Mouse (Mus musculus) midbrain, embryonic 12.5 days (tissue): ENCODE measurements around the gene Ecsit. TPM values are rescaled to one million over a fixed set of nuclear protein-coding genes. Genes with fewer than 3 reads are reported as not detected.

Experiments
- ATAC-seq: fragments of 200-750 bp; cut with Nextera tagmentation; 2 replicates; pipeline ENCODE4 v1.8.0; 2017; ENCODE audit warnings: low read depth, moderate TSS enrichment, moderate library complexity; ENCODE audit not compliant: low FRiP score
- H3K27ac ChIP-seq: fragments of 300-500 bp; sonication (generic); replicated peaks from 2 replicates; pipeline ENCODE4 v1.5.1; 2016; ENCODE audit warnings: mild to moderate bottlenecking
- H3K27me3 ChIP-seq: fragments of 300-500 bp; sonication (generic); 2 replicates; pipeline ENCODE4 v1.6.1; 2016; ENCODE audit warnings: mild to moderate bottlenecking
- H3K36me3 ChIP-seq: fragments of 300-500 bp; sonication (generic); 2 replicates; pipeline ENCODE4 v1.6.1; 2016
- H3K4me1 ChIP-seq: fragments of 300-500 bp; sonication (generic); 2 replicates; pipeline ENCODE4 v1.6.1; 2016
- H3K4me2 ChIP-seq: fragments of 300-500 bp; sonication (generic); replicated peaks from 2 replicates; pipeline ENCODE4 v1.6.1; 2016; ENCODE audit warnings: mild to moderate bottlenecking, moderate library complexity
- H3K4me3 ChIP-seq: fragments of 300-500 bp; sonication (generic); 2 replicates; pipeline ENCODE4 v1.5.1; 2016; ENCODE audit warnings: mild to moderate bottlenecking
- H3K9ac ChIP-seq: fragments of 300-500 bp; sonication (generic); replicated peaks from 2 replicates; pipeline ENCODE4 v1.6.1; 2016; ENCODE audit warnings: mild to moderate bottlenecking, moderate library complexity
- H3K9me3 ChIP-seq: fragments of 300-500 bp; sonication (generic); 2 replicates; pipeline ENCODE4 v1.6.1; 2016; ENCODE audit warnings: mild to moderate bottlenecking
- WGBS: fragments of 180-500 bp; shearing (Covaris S2); methylation state at CpG from one replicate; pipeline ENCODE4 v1.1.7; 2016; 5-methylcytosine and 5-hydroxymethylcytosine counted together
- polyA plus RNA-seq: library from polyadenylated mRNA; unstranded; fragments of >200 nt; fragmentation: Nextera tagmentation; extraction: Ambion mirVana; gene quantifications from 2 replicates; pipeline ENCODE4 v1.2.1, GENCODE M21; 2016

The Ecsit gene
- polyA plus RNA-seq, 1 experiment from 2014 or later: 40.7 TPM

- peaks cover 9% of the 10 kb centered on the region for H3K27me3 ChIP-seq
- peak overlapping the region; percentile 94 for H3K4me3 ChIP-seq
- no peaks in the 10 kb centered on the region for H3K9me3 ChIP-seq
- no peak overlapping the region for H3K27ac ChIP-seq
- 46% methylated on average over 10 of the region's 10 CpGs for WGBS
- ATAC-seq: no peak
- peak overlapping the region; percentile 89; the same call in 1 of the 2 replicates for H3K9ac ChIP-seq
- peaks cover 12% of the 10 kb centered on the region for H3K36me3 ChIP-seq
- H3K4me2 ChIP-seq: peak overlapping the region; percentile 93
- peaks cover 19% of the 10 kb centered on the region for H3K4me1 ChIP-seq
Measured at GRCm38 (mm10) chr9:22117754-22118456, 32.7 kb upstream of the Ecsit start.

GRCm38 (mm10) chr9:22116740-22117426 lies 31.6 kb upstream of the Ecsit start, which contains the start of gene Elof1:
Gene Elof1 (minus strand): TSS chr9:22117172.
- peaks cover 22% of the 10 kb centered on the region for H3K36me3 ChIP-seq
- H3K4me2 ChIP-seq: peak within 1 kb of the TSS; percentile 93
- ATAC-seq: peak; percentile 92
- H3K4me1 ChIP-seq: peaks cover 19% of the 10 kb centered on the region
- H3K4me3 ChIP-seq: peak within 1 kb of the TSS; percentile 94
- WGBS: under 1% methylated on average over 52 of the region's 52 CpGs
- H3K9ac ChIP-seq: peak within 1 kb of the TSS; percentile 89
- peak within 1 kb of the TSS; percentile 71 for H3K27ac ChIP-seq
- H3K27me3 ChIP-seq: peaks cover 7% of the 10 kb centered on the region; the same call in 1 of the 2 replicates
- no peaks in the 10 kb centered on the region for H3K9me3 ChIP-seq

DNA sequence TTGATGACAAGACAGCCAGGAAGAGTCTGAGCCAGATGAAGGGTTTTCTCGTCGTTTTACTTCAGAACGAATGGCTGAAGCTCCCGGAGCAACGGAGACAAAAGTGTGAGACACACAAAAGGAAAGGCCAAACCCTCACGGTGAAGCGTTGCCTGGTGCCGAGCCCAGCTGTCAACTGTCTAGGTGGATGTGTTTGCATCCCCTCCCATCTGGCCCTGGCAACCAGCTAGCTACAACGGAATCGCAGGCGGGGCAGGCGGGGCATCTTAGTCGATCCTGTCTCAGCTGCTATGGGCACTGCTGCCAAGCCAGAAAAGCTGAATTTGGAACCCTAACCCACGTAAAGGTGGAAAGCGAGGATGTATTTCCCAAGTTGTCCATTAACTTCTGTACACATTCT lies 30.8 kb upstream of the Ecsit start:
- WGBS: 21% methylated on average over 15 of the region's 15 CpGs
- H3K4me3 ChIP-seq: peak overlapping the region; percentile 94
- no peak overlapping the region for H3K27ac ChIP-seq
- H3K4me1 ChIP-seq: peaks cover 19% of the 10 kb centered on the region
- H3K27me3 ChIP-seq: peaks cover 7% of the 10 kb centered on the region; the same call in 1 of the 2 replicates
- peak overlapping the region; percentile 89 for H3K9ac ChIP-seq
- H3K36me3 ChIP-seq: peaks cover 30% of the 10 kb centered on the region
- peak overlapping the region; percentile 93 for H3K4me2 ChIP-seq
- ATAC-seq: no peak
- no peaks in the 10 kb centered on the region for H3K9me3 ChIP-seq

GRCm38 (mm10) chr9:22115635-22116034 lies 30.4 kb upstream of the Ecsit start:
- Histone ChIP-seq H3K9me3 (no peaks in the 10 kb centered on the region), H3K4me1 (peaks cover 19% of the 10 kb centered on the region), H3K27me3 (peaks cover 5% of the 10 kb centered on the region; the same call in 1 of the 2 replicates), H3K27ac (no peak overlapping the region), H3K4me3 (peak overlapping the region; percentile 94), H3K36me3 (peaks cover 33% of the 10 kb centered on the region), H3K4me2 (peak overlapping the region; percentile 93), H3K9ac (no peak overlapping the region; the same call in 1 of the 2 replicates)
- ATAC-seq: no peak
- WGBS: 91% methylated on average over 4 of the region's 4 CpGs

- Histone ChIP-seq H3K9ac (no peak overlapping the region), H3K4me2 (no peak overlapping the region)
- 95% methylated on average over 8 of the region's 9 CpGs for WGBS
Measured at GRCm38 (mm10) chr9:22108194-22108593, 23.0 kb upstream of the Ecsit start.

DNA sequence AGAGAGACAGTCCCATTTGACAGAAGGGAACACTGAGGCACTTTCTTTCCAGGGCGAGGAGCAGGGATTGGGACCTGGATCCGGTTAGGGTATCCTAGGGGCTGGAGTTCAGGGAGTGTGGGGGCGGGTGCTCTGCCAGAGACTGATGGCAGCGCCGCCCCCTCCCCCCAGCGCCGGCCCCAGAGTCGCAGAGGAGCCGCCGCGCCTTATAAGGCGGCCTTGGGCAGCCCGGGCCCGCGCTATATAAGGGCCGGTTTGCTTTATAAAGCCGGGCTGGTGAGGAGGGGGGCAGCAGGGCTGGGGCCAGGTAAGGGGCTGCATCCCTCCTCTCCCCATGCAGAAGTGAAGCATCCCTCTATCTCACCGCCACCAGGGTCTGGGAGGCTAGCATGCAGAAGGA lies 14.7 kb upstream of the Ecsit start:
- Histone ChIP-seq H3K4me1 (no peaks in the 10 kb centered on the region), H3K36me3 (no peaks in the 10 kb centered on the region), H3K4me3 (no peak overlapping the region), H3K27me3 (peaks cover 57% of the 10 kb centered on the region), H3K4me2 (no peak overlapping the region), H3K27ac (no peak overlapping the region), H3K9me3 (no peaks in the 10 kb centered on the region), H3K9ac (no peak overlapping the region)
- 10% methylated on average over 18 of the region's 18 CpGs for WGBS
- no peak for ATAC-seq

More at GRCm38 (mm10) chr9:22108194-22108593, 23.0 kb upstream of the Ecsit start:
- H3K4me3 ChIP-seq: no peak overlapping the region
- 0 out of 2 replicates have a peak, but pooled peaks cover 5% of the 10 kb centered on the region for H3K27me3 ChIP-seq
- H3K27ac ChIP-seq: no peak overlapping the region
- peaks cover 32% of the 10 kb centered on the region for H3K36me3 ChIP-seq
- no peaks in the 10 kb centered on the region for H3K4me1 ChIP-seq
- H3K9me3 ChIP-seq: no peaks in the 10 kb centered on the region
- ATAC-seq: no peak

DNA sequence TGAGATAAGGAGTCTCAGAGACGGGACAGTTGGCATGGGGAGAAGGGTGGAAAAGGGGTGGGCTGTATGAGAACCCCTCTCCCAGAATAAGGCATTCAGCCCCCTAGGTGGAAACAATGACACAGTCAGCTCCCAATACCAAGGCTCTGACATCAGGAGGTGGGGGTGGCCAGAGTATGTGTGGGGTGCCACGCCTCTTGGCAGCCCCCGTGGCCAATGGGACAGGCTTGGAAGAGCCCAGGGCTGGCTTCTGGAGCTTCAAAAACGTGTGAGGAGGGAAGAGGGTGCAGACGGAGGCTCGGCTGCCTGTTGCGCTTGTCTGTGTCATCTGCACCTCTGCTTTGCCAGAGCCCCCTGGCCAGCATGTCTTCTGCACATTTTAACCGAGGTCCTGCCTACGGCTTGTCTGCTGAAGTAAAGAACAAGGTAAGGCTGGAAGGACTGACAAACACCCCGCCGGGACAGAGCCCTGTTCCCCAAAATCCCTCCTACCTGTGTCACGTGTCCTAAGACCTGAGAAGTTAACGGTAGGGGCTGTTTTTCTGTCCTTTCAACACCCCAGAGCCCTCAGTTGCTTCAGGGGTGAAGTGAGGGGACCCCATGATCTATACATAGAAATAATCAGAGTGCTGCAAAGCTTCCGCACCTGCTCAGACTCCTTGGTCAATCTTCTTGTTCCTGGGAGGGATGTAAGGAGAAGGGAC lies 13.9 kb upstream of the Ecsit start, which contains the start of gene Cnn1:
Cnn1 (plus strand) TSS at position 224 of the 704 bp plus-strand sequence.
- peaks cover 57% of the 10 kb centered on the region for H3K27me3 ChIP-seq
- H3K27ac ChIP-seq: no peak within 1 kb of the TSS
- WGBS: 14% methylated on average over 14 of the region's 14 CpGs

GRCm38 (mm10) chr9:22095854-22096307 lies 10.6 kb upstream of the Ecsit start:
- Histone ChIP-seq H3K4me1 (no peaks in the 10 kb centered on the region), H3K27ac (no peak overlapping the region), H3K9me3 (no peaks in the 10 kb centered on the region), H3K27me3 (peaks cover 49% of the 10 kb centered on the region), H3K4me2 (peak overlapping the region; percentile 72), H3K9ac (peak overlapping the region; percentile 51), H3K36me3 (no peaks in the 10 kb centered on the region), H3K4me3 (peak overlapping the region; percentile 41)
- peak; percentile 60 for ATAC-seq
- WGBS: 4% methylated on average over 24 of the region's 24 CpGs

More for the DNA sequence above, 13.9 kb upstream of the Ecsit start, which contains the start of gene Cnn1:
- H3K9me3 ChIP-seq: no peaks in the 10 kb centered on the region
- H3K9ac ChIP-seq: no peak within 1 kb of the TSS
- no peaks in the 10 kb centered on the region for H3K36me3 ChIP-seq
- H3K4me1 ChIP-seq: no peaks in the 10 kb centered on the region
- ATAC-seq: no peak
- no peak within 1 kb of the TSS for H3K4me2 ChIP-seq
- H3K4me3 ChIP-seq: no peak within 1 kb of the TSS

DNA sequence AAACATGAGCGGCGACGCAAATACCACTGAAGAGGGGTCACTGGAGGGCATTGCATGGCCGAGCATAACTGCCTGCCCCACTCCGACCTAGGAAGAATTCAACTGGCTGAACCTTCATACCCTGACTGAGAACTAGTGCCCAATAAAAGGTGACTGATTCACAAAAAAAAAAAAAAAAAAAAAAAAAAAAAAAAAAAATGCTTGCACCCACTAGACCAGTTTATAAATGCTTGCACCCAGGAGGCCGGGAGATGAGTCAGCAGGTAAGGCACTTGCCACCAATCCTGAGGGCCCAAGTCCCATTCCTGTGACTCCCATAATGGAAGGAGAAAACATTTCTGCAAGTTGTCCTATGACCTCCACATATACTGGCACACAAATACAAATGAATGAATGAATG lies 7.5 kb upstream of the Ecsit start:
- no peaks in the 10 kb centered on the region for H3K36me3 ChIP-seq
- no peaks in the 10 kb centered on the region for H3K9me3 ChIP-seq
- no peak for ATAC-seq
- H3K27me3 ChIP-seq: peaks cover 18% of the 10 kb centered on the region
- no peak overlapping the region for H3K27ac ChIP-seq
- no peak overlapping the region for H3K4me2 ChIP-seq
- 94% methylated on average over 6 of the region's 6 CpGs for WGBS
- no peak overlapping the region for H3K4me3 ChIP-seq
- H3K9ac ChIP-seq: no peak overlapping the region
- H3K4me1 ChIP-seq: no peaks in the 10 kb centered on the region

- Histone ChIP-seq H3K4me3 (no peak overlapping the region), H3K36me3 (no peaks in the 10 kb centered on the region), H3K9ac (no peak overlapping the region), H3K4me1 (peaks cover 7% of the 10 kb centered on the region), H3K4me2 (no peak overlapping the region), H3K27me3 (peaks cover 7% of the 10 kb centered on the region), H3K27ac (no peak overlapping the region), H3K9me3 (no peaks in the 10 kb centered on the region)
- WGBS: 88% methylated on average over 7 of the region's 7 CpGs
- ATAC-seq: no peak
Measured at GRCm38 (mm10) chr9:22089986-22090385, 4.7 kb upstream of the Ecsit start.

DNA sequence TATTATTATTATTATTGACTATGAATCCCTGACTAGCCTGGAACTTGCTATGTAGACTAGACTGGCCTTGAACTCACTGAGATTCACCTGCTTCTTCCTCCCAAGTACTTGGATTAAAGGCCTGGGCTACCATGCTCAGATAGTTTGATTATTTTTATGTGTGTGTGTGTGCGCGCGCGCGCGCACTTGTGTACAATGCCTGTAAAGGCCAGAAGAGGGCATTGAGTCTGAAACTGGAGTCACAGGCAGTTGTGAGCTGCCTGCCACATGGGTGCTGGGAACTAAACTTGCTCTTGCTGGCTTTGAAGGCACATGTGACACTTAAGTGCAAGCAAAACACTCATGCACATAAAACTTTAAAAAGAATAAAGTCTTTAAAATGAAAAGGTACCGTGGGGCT lies 4.0 kb upstream of the Ecsit start:
- Histone ChIP-seq H3K36me3 (no peaks in the 10 kb centered on the region), H3K27ac (no peak overlapping the region), H3K9me3 (no peaks in the 10 kb centered on the region), H3K4me1 (peaks cover 12% of the 10 kb centered on the region), H3K4me2 (no peak overlapping the region), H3K27me3 (peaks cover 7% of the 10 kb centered on the region), H3K9ac (no peak overlapping the region), H3K4me3 (no peak overlapping the region)
- no peak for ATAC-seq
- WGBS: 98% methylated on average over 7 of the region's 7 CpGs
